In genomic region chr12:103117517-103118193, GRCm38 (mm10) we compare ENCODE assay signal across 18 mouse cellular contexts.
DNase-seq lines count a peak whose midpoint lies in the region; ATAC-seq and TF ChIP-seq lines count a peak whose summit lies in the region.
"Had no signal": no experiment of that assay in that cellular context is flagged by ENCODE, and none has a peak within 500 bp of the region (broad histone marks: within the 10 kb centered on the region; RNA-seq: fewer than 3 reads in every experiment).

No protein-coding gene starts in this region.

- H3K27ac ChIP-seq in midbrain, embryonic 11.5 days (ENCODE audit: low read depth, low read length), result no peak overlapping the region
- no peak overlapping the region for H3K27ac ChIP-seq in midbrain, embryonic 14.5 days (replicated peaks; ENCODE audit: low read depth, low read length)
- no peak overlapping the region for H3K27ac ChIP-seq in lung, postnatal 0 days (ENCODE audit: low read length)
- H3K27ac ChIP-seq: embryonic facial prominence, embryonic 12.5 days; forebrain, embryonic 15.5 days; intestine, embryonic 15.5 days; left cerebral cortex, adult 2 months; limb, embryonic 10.5 days had no signal

- TF ChIP-seq EP300 in lung, postnatal 0 days (IDR thresholded peaks at IDR 0.05), result no peak

- H3K9me3 ChIP-seq in midbrain, embryonic 11.5 days (ENCODE audit: control insufficient read depth, low read length), result no peaks in the 10 kb centered on the region
- H3K9me3 ChIP-seq in midbrain, embryonic 14.5 days (ENCODE audit: control insufficient read depth, low read length), result no peaks in the 10 kb centered on the region
- H3K9me3 ChIP-seq in lung, postnatal 0 days (ENCODE audit: low read length), result no peaks in the 10 kb centered on the region
- H3K9me3 ChIP-seq: embryonic facial prominence, embryonic 12.5 days; forebrain, embryonic 15.5 days; intestine, embryonic 15.5 days; limb, embryonic 10.5 days had no signal

- no peaks in the 10 kb centered on the region for H3K36me3 ChIP-seq in midbrain, embryonic 11.5 days (ENCODE audit: control insufficient read depth, insufficient read depth, low read length)
- peaks cover 47% of the 10 kb centered on the region for H3K36me3 ChIP-seq in midbrain, embryonic 14.5 days (ENCODE audit: control insufficient read depth, insufficient read depth, low read length)
- H3K36me3 ChIP-seq in lung, postnatal 0 days (ENCODE audit: insufficient read depth, low read length), result no peaks in the 10 kb centered on the region
- H3K36me3 ChIP-seq: embryonic facial prominence, embryonic 12.5 days; intestine, embryonic 15.5 days; limb, embryonic 10.5 days had no signal

- no peak overlapping the region for H3K4me3 ChIP-seq in midbrain, embryonic 11.5 days (ENCODE audit: low read depth, low read length)
- no peak overlapping the region for H3K4me3 ChIP-seq in midbrain, embryonic 14.5 days (replicated peaks; ENCODE audit: low read depth, low read length)
- H3K4me3 ChIP-seq in lung, postnatal 0 days (ENCODE audit: low read depth, low read length), result no peak overlapping the region
- H3K4me3 ChIP-seq: embryonic facial prominence, embryonic 12.5 days; erythroblast, embryonic 14.5 days; forebrain, embryonic 15.5 days; intestine, embryonic 15.5 days; left cerebral cortex, adult 2 months; limb, embryonic 10.5 days had no signal

- DNase-seq in kidney, adult 8-10 months, result peak; percentile 22 to 51
- DNase-seq in kidney, adult 18-20 months, result no peak
- peak; percentile 39 for DNase-seq in midbrain, embryonic 11.5 days (ENCODE audit: low spot score, missing footprints)
- no peak for DNase-seq in midbrain, embryonic 14.5 days
- peak; percentile 22 for DNase-seq in lung, postnatal 0 days (ENCODE audit: low spot score)
- no peak for DNase-seq in adrenal gland, postnatal 10 days
- no peak for DNase-seq in heart, postnatal 25 days (ENCODE audit: low spot score)
- DNase-seq: adrenal gland, postnatal 14 days; cerebellum, adult 11 months; cerebellum, postnatal 10 days; gastrocnemius, postnatal 36 days; liver, postnatal 0 days had no signal

- no peaks in the 10 kb centered on the region for H3K27me3 ChIP-seq in midbrain, embryonic 11.5 days (ENCODE audit: control insufficient read depth, insufficient read depth, low read length)
- H3K27me3 ChIP-seq in midbrain, embryonic 14.5 days (ENCODE audit: control insufficient read depth, insufficient read depth, low read length), result no peaks in the 10 kb centered on the region
- H3K27me3 ChIP-seq in lung, postnatal 0 days (replicated peaks; ENCODE audit: insufficient read depth, low read length), result no peaks in the 10 kb centered on the region
- H3K27me3 ChIP-seq: embryonic facial prominence, embryonic 12.5 days; forebrain, embryonic 15.5 days; intestine, embryonic 15.5 days had no signal

- TF ChIP-seq CTCF in lung, postnatal 0 days (IDR thresholded peaks at IDR 0.05), result no peak

- no peak overlapping the region for H3K4me2 ChIP-seq in midbrain, embryonic 11.5 days
- no peak overlapping the region for H3K4me2 ChIP-seq in midbrain, embryonic 14.5 days (ENCODE audit: low read length)
- no peak overlapping the region for H3K4me2 ChIP-seq in lung, postnatal 0 days (replicated peaks; ENCODE audit: low read depth, low read length)
- H3K4me2 ChIP-seq: embryonic facial prominence, embryonic 12.5 days; forebrain, embryonic 15.5 days; intestine, embryonic 15.5 days had no signal

- ATAC-seq in midbrain, embryonic 11.5 days (ENCODE audit: low FRiP score), result no peak
- ATAC-seq in midbrain, embryonic 14.5 days (ENCODE audit: low FRiP score, low TSS enrichment), result no peak
- peak; percentile 43; the same call in 1 of the 2 replicates for ATAC-seq in lung, postnatal 0 days
- ATAC-seq: forebrain, embryonic 15.5 days; intestine, embryonic 15.5 days; liver, postnatal 0 days had no signal

- no peak overlapping the region for H3K9ac ChIP-seq in midbrain, embryonic 11.5 days (ENCODE audit: low read length)
- no peak overlapping the region for H3K9ac ChIP-seq in midbrain, embryonic 14.5 days (replicated peaks; ENCODE audit: low read length)
- no peak overlapping the region for H3K9ac ChIP-seq in lung, postnatal 0 days (replicated peaks; ENCODE audit: low read depth)
- H3K9ac ChIP-seq: embryonic facial prominence, embryonic 12.5 days; forebrain, embryonic 15.5 days; intestine, embryonic 15.5 days; liver, postnatal 0 days had no signal

- no peaks in the 10 kb centered on the region for H3K4me1 ChIP-seq in midbrain, embryonic 11.5 days (ENCODE audit: control insufficient read depth, insufficient read depth, low read length)
- H3K4me1 ChIP-seq in midbrain, embryonic 14.5 days (ENCODE audit: control insufficient read depth, insufficient read depth, low read length), result no peaks in the 10 kb centered on the region
- H3K4me1 ChIP-seq in lung, postnatal 0 days (ENCODE audit: insufficient read depth, low read depth, low read length), result no peaks in the 10 kb centered on the region
- H3K4me1 ChIP-seq: embryonic facial prominence, embryonic 12.5 days; intestine, embryonic 15.5 days had no signal

- WGBS in midbrain, embryonic 11.5 days, result 74% methylated on average over 10 of the region's 10 CpGs
- 61% methylated on average over 10 of the region's 10 CpGs for WGBS in midbrain, embryonic 14.5 days
- WGBS in lung, postnatal 0 days, result 52% methylated on average over 10 of the region's 10 CpGs

- intact Hi-C loops in heart, postnatal 25 days (cut with DNase I), result no loop called here

Comparison
In these comparisons a context has a peak if more than half of its experiments do, and no peak if none do; other contexts are left out.
1. DNase-seq: peak in kidney, adult 8-10 months (2 of 2), midbrain, embryonic 11.5 days (single experiment) and lung, postnatal 0 days (single experiment); none in kidney, adult 18-20 months (single experiment), midbrain, embryonic 14.5 days (single experiment), adrenal gland, postnatal 10 days (single experiment) and heart, postnatal 25 days (single experiment).